Mouse (Mus musculus) lung, embryonic 16.5 days (tissue): ENCODE measurements at regions not wholly inside any gene's neighbourhood (a gene's known extent, or its start where the extent isn't known, plus 50 kb on each side); places are given as distances from the start of the nearest gene placed in this dataset.
A peak's percentile ranks its signal among the peaks of the same experiment; 100 is the strongest.

ENCODE experiments used
- ATAC-seq: fragments of 200-750 bp; cut with Nextera tagmentation; 2 replicates; pipeline ENCODE4 v1.8.0; 2017; ENCODE audit warnings: low read depth, mild to moderate bottlenecking, moderate library complexity
- H3K27ac ChIP-seq: fragments of 300-500 bp; sonication (generic); 2 replicates; pipeline ENCODE4 v1.5.1; 2014; ENCODE audit warnings: mild to moderate bottlenecking, control low read depth, low read length
- H3K27me3 ChIP-seq: fragments of 300-500 bp; sonication (generic); 2 replicates; pipeline ENCODE4 v1.6.1; 2014; ENCODE audit warnings: low read depth, low read length, mixed read lengths; ENCODE audit not compliant: control insufficient read depth, insufficient read depth
- H3K36me3 ChIP-seq: fragments of 300-500 bp; sonication (generic); 2 replicates; pipeline ENCODE4 v1.6.1; 2014; ENCODE audit warnings: low read length; ENCODE audit not compliant: control insufficient read depth, insufficient read depth
- H3K4me1 ChIP-seq: fragments of 300-500 bp; sonication (generic); replicated peaks from 2 replicates; pipeline ENCODE4 v1.6.1; 2014; ENCODE audit warnings: low read length, mixed read lengths; ENCODE audit not compliant: control insufficient read depth, insufficient read depth
- H3K4me2 ChIP-seq: fragments of 300-500 bp; sonication (generic); 2 replicates; pipeline ENCODE4 v1.6.1; 2014; ENCODE audit warnings: low read depth, low read length, control low read depth
- H3K4me3 ChIP-seq: fragments of 300-500 bp; sonication (generic); 2 replicates; pipeline ENCODE4 v1.5.1; 2014; ENCODE audit warnings: mild to moderate bottlenecking, low read length, control low read depth
- H3K9ac ChIP-seq: fragments of 300-500 bp; sonication (generic); 2 replicates; pipeline ENCODE4 v1.6.1; 2014; ENCODE audit warnings: low read length, control low read depth
- H3K9me3 ChIP-seq: fragments of 300-500 bp; sonication (generic); 2 replicates; pipeline ENCODE4 v1.6.1; 2016; ENCODE audit warnings: low read length; ENCODE audit not compliant: control insufficient read depth
- WGBS: fragments of 180-500 bp; shearing (Covaris S2); extraction: QIAGEN DNeasy Blood & Tissue Kit; methylation state at CpG from one replicate; pipeline ENCODE4 v1.1.7; 2014; 5-methylcytosine and 5-hydroxymethylcytosine counted together

DNA sequence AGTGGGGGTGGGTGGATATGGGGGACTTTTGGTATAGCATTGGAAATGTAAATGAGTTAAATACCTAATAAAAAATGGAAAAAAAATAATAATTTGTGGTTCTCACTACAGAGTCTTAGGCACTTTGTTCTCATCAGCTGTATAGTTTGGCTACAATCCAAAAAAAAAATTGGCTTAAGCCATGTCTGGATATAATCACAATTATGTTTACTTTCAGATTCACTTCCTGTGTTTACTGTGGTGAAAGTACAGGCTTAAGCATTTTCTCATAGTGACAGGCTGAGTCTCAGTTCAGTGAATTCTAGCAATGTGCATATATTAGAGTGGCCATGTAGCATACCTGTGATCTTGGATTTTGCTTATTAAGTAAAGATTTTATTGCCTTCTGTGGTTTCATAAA, 258.4 kb upstream of the Impg1 start:
- Histone ChIP-seq H3K4me2 (no peak overlapping the region), H3K4me1 (no peaks in the 10 kb centered on the region), H3K9me3 (no peaks in the 10 kb centered on the region), H3K27me3 (no peaks in the 10 kb centered on the region), H3K4me3 (no peak overlapping the region), H3K9ac (no peak overlapping the region), H3K27ac (no peak overlapping the region), H3K36me3 (no peaks in the 10 kb centered on the region)
- peak; percentile 91 for ATAC-seq

DNA sequence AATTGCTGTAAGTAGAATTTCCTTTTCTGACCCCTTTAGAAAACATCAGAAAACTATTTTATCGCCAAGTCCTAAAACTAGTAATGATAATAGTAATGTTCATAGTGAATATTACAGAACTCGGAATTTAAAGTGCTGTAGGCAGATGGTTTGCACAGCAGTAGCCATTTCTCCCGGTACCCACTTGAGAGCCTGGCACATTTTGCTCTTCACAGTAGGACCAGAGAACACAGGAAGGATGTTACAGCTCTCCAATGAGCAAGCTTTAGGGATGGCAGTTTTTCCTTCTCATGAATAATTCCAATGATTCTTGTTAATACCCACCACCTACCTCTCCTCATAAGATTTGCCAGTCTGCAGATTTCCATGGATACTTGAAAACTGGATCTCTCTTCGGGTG, 253.2 kb upstream of the Impg1 start:
- Histone ChIP-seq H3K27me3 (no peaks in the 10 kb centered on the region), H3K27ac (no peak overlapping the region), H3K9me3 (no peaks in the 10 kb centered on the region), H3K36me3 (no peaks in the 10 kb centered on the region), H3K4me3 (no peak overlapping the region), H3K4me1 (no peaks in the 10 kb centered on the region), H3K9ac (no peak overlapping the region), H3K4me2 (no peak overlapping the region)
- WGBS: 79% methylated on average over 4 of the region's 4 CpGs
- no peak for ATAC-seq

DNA sequence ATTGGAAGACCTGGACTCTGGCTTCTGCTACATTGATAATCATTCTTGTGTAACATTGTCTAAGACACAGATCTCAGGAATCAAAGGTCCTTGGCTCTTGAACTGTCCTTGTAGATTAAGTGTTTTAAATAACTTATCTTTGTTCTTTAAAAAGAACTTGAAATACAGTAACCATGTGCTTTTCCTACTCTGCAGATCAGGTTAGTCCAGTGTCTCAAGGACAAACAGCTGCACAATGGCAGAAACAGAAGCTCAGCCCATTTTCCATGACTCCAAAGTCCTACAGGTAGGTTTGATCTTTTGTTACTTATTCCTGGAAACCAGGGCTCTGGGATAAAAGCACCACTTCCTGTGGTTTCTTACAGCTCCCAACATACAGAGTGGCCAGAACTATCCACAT, 244.5 kb upstream of the Impg1 start:
- no peaks in the 10 kb centered on the region for H3K36me3 ChIP-seq
- no peak overlapping the region for H3K4me2 ChIP-seq
- no peak overlapping the region for H3K9ac ChIP-seq
- H3K4me3 ChIP-seq: no peak overlapping the region
- no peaks in the 10 kb centered on the region for H3K4me1 ChIP-seq
- no peak overlapping the region for H3K27ac ChIP-seq
- ATAC-seq: no peak
- H3K27me3 ChIP-seq: no peaks in the 10 kb centered on the region
- no peaks in the 10 kb centered on the region for H3K9me3 ChIP-seq

DNA sequence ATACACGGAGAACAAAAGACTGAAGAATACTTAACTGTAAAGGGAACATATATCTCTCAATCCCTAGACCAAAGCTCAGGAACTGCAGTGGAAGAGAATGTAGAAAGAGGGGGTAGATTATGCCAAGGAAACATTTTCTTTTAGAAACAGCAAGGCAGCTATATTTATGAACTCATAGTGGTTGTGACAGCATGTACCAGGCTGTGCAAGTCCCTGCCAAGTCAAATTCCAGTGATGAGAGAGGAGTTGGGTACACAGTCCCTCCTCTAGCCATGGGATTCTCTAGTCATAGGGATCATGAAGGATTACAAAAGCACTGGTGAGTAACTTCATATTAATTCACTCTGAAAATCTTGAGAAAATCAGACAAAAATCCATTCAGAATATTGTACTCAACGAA, 240.0 kb upstream of the Impg1 start:
- no peak overlapping the region for H3K4me3 ChIP-seq
- no peaks in the 10 kb centered on the region for H3K9me3 ChIP-seq
- H3K4me2 ChIP-seq: no peak overlapping the region
- H3K9ac ChIP-seq: no peak overlapping the region
- H3K36me3 ChIP-seq: no peaks in the 10 kb centered on the region
- no peaks in the 10 kb centered on the region for H3K27me3 ChIP-seq
- ATAC-seq: no peak
- no peak overlapping the region for H3K27ac ChIP-seq
- 82% methylated on average over 2 of the region's 2 CpGs for WGBS
- no peaks in the 10 kb centered on the region for H3K4me1 ChIP-seq

DNA sequence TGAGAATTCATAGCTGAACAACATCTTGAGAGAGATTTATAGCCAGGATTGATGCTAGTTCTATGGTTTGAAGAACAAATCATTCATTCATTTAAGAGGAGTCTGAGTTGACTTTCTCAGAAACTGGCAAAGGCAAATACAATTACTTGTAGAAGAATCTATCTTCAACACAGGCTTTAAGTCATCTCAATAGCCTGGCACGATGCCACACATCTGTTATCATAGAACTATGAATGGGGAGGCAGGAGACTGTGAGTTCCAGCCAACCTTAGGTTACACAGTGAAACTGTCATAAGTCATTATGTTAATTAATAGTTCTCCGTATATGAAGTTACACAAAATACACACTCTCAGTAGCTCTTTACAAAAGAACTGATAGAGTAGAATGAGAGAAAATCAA, 231.9 kb upstream of the Impg1 start:
- Histone ChIP-seq H3K27me3 (no peaks in the 10 kb centered on the region), H3K4me3 (no peak overlapping the region), H3K27ac (no peak overlapping the region), H3K9me3 (no peaks in the 10 kb centered on the region), H3K4me2 (no peak overlapping the region), H3K36me3 (no peaks in the 10 kb centered on the region), H3K4me1 (no peaks in the 10 kb centered on the region), H3K9ac (no peak overlapping the region)
- WGBS: 57% methylated on average over 2 of the region's 2 CpGs
- ATAC-seq: no peak

DNA sequence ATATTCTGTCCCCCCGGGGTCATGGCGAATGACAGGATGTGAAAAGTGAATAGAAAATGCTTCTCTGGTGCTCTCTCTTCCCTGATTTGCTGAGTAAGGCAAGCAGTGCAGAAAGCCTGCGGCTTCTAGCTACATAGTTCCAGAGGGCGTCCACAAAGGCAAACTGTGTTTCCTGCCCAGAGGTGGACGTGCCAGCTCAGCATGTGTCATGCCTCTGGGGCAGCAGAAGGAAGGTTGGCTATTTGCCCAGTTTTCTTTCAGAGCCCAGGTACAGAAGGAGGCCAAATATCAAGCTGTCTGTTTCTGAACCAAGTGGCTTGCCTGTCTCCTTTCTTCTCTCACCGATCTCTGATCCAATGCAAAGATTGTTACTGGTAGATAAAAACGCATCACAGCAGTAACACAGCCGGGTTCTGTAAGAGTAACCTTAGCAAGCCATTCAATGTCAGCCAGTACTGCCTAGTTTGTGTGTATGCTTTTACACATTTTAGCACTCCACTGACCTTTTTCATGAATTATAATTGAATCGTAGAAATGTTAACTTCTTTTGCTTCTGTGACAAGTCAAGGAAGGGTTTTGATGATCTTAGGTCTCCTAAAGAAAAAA, 223.3 kb upstream of the Impg1 start:
- no peak overlapping the region for H3K9ac ChIP-seq
- peak; percentile 83 for ATAC-seq
- H3K4me3 ChIP-seq: no peak overlapping the region
- no peak overlapping the region for H3K27ac ChIP-seq
- no peak overlapping the region for H3K4me2 ChIP-seq
- no peaks in the 10 kb centered on the region for H3K4me1 ChIP-seq
- no peaks in the 10 kb centered on the region for H3K36me3 ChIP-seq
- WGBS: 33% methylated on average over 9 of the region's 9 CpGs
- H3K9me3 ChIP-seq: no peaks in the 10 kb centered on the region
- no peaks in the 10 kb centered on the region for H3K27me3 ChIP-seq

DNA sequence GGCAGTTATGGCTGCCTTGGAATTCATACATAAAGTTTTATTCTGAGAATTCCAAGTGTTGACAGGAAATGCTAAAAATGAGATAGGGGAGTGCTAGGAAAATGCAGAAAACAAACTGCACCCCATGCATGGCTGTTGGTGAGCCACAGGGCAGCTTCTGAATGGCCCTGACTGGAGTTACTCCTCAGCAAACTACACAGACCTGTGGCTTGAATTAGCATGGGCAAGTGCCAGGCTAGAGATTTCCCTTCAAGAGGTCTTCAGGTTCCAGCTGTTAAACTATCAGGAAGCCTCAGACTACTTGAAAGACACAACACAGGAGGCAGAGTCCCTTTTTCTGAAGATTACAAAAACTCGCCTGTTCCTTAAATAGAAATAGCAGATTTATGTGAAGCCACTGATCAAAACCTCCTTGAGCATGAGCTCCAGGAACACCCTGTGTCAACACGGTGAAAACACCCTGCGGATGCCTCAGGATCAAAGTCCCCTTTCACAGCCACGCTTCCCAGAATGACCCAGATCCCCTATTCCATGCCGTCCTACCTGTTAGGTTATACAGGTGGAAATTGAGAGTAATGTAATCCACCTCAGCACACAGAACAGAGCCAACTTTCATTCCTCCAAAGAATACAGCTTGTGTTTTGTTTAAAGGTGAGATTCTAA, 217.9 kb upstream of the Impg1 start:
- Histone ChIP-seq H3K27ac (no peak overlapping the region), H3K36me3 (no peaks in the 10 kb centered on the region), H3K9ac (no peak overlapping the region), H3K9me3 (no peaks in the 10 kb centered on the region), H3K4me2 (no peak overlapping the region), H3K4me1 (no peaks in the 10 kb centered on the region), H3K27me3 (no peaks in the 10 kb centered on the region), H3K4me3 (no peak overlapping the region)
- ATAC-seq: no peak
- WGBS: 43% methylated on average over 5 of the region's 5 CpGs

DNA sequence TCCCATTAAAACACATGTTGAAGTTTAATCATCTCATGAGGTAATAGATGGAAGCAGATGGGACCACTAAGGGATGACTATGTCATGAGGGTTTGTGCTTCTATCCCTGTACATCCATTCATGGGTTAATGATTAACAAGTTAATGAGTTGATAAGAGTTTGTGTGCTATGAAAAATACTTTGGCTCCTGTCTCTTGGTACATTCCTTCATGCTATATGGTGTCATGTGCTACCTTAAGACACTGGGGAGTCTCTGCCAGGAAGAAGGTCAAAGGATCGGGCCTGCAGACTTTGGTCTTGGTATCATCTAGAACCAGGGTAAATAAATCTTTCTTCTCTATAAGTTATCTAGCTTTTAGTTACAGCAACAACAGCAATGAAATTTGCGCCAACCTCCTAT, 216.4 kb upstream of the Impg1 start:
- Histone ChIP-seq H3K4me3 (no peak overlapping the region), H3K9me3 (no peaks in the 10 kb centered on the region), H3K27me3 (no peaks in the 10 kb centered on the region), H3K9ac (no peak overlapping the region), H3K4me1 (no peaks in the 10 kb centered on the region), H3K36me3 (no peaks in the 10 kb centered on the region), H3K27ac (no peak overlapping the region), H3K4me2 (no peak overlapping the region)
- whole genome bisulfite sequencing: 79% methylated on average over 2 of the region's 2 CpGs
- no peak for ATAC-seq

DNA sequence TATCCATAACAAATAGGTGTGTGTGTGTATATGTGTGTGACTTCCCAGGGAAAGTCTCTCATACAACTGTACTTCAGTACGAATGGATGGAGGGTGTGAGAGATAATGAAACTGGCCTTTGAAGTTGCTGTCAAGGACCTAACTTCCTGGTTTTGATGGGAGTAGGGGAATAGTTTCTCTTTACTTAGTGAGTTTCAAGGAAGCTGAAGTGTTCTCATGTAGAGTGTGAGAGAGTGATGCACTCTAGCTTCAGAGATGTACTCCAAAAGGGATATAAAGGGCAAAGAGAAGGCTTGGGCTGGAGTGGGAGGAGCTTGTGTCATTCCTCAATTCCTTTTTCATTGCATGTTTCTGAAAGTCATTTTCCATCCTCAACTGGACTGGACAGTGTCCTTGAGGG, 206.2 kb upstream of the Impg1 start:
- ATAC-seq: peak; percentile 51; the same call in 1 of the 2 replicates
- Histone ChIP-seq H3K4me3 (no peak overlapping the region), H3K4me1 (no peaks in the 10 kb centered on the region), H3K4me2 (no peak overlapping the region), H3K9me3 (peaks cover 3% of the 10 kb centered on the region; the same call in 1 of the 2 replicates), H3K9ac (no peak overlapping the region), H3K36me3 (no peaks in the 10 kb centered on the region), H3K27ac (no peak overlapping the region), H3K27me3 (no peaks in the 10 kb centered on the region)
- 40% methylated on average over 1 of the region's 1 CpGs for WGBS
